Mouse (Mus musculus): ENCODE data around the gene Rbm45.

DNA sequence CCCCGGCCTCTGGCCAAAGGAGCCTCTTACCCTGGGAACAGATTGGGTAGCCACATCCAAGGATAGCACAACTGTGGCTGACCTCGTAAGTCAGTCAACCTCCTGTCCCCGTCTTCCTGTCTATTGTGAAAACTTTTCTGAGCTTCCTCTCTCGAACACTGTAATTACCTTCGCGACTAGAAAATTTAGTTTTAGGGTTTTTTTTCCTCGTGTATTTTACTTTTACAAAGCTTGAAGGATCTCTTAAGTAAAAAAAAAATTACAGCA lies 805 bp downstream of the Rbm45 start:
- TF ChIP-seq POLR2A (IDR thresholded peaks at IDR 0.05; ENCODE audit: low read depth, low read length) (no peak), CTCF (IDR thresholded peaks at IDR 0.05; ENCODE audit: borderline replicate concordance, insufficient read depth, low read length) (no peak)
